Mouse (Mus musculus): ENCODE data around the gene Vmn1r2.
"Not testable (repeated sequence)": the region's sequence is repeated elsewhere in the genome, so short reads cannot be mapped to it uniquely, and the experiment has no call there.

Vmn1r2 gene

DNA sequence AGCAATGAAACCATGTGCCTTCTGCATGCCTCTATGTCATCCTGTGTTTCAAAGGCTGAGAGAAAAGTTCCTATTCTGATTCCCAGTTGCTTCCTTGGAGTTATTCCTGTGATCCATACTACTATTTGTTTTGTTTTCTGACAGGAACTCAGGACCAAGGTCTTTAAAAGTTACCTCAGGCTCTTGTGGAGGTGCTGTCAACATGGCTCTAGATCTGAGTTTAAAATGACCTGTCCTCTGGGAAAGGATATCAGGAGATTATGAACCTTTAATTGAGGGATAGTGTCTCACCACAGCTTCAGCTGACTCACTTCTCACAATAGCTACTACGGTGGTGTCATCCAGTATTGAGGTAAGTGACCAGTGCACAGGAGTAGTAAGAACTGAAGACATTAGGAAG lies at the start of gene Vmn1r2:
Gene Vmn1r2 (plus strand): TSS at position 301 of the 400 bp plus-strand sequence.
- DNase-seq (ENCODE audit: low spot score in 2 of 2), result not testable (repeated sequence)

DNA sequence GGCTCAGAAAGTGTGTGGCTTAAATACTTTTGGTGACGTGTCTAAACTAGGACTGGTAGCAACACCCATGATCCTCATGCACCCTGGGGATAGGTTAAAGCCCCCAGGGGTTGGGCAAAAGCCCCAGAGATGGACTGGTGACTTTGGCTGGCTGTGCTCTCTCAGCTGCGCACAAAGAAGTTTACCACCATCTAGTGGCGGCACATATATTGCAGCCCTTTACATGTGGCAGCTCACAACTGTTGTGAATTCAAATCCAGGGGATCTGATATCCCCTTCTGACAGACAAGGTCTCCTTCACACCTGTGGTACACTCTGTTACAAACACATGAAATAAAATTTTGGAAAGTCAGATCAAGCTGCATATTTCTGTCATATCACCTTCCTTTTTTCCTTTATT lies 19.2 kb upstream of the Vmn1r2 start:
- not testable (repeated sequence) for DNase-seq (ENCODE audit: low spot score in 2 of 2)

- not testable (repeated sequence) for DNase-seq (ENCODE audit: low spot score in 2 of 2)
Measured at GRCm38 (mm10) chr4:3153320-3153719, 13.8 kb upstream of the Vmn1r2 start.

- not testable (repeated sequence) for DNase-seq (ENCODE audit: low spot score in 2 of 2)
Measured at GRCm38 (mm10) chr4:3164429-3164828, 2.7 kb upstream of the Vmn1r2 start.

DNA sequence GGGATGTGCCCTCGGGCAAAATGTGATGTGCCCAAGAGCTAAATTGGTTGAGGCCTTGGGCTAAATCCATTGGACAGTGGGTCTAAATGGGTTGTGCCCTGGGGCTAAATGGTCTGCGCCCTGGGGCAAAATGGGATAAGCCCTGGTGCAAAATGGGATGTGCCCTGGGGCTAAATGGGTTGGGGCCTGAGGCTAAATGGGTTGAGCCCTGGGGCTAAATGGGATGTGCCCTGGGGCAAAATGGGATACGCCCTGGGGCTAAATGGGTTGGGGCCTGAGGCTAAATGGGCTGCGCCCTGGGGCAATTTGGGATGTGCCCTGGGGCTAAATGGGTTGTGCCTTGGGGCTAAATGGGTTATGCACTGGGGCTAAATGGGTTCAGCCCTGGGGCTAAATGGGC lies 2.1 kb upstream of the Vmn1r2 start:
- DNase-seq (ENCODE audit: low spot score in 2 of 2), result no peak

DNA sequence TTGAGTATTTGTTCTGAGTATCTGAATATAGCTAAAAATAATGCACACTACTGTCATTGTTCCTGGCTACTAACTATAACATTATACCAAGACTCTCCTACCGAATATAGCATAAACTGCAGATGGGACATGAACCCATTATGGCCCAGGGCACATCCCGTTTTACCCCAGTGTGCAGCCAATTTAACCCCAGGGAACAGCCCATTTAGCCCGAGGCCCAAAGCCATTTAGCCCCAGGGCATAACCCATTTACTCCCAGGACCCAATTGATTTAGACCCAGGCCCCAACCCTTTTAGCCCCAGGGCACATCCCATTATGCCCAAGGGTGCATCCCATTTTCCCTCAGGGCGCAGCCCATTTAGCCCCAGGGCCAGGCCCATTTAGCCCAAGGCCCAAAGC lies 7.5 kb downstream of the Vmn1r2 start:
- DNase-seq (ENCODE audit: low spot score in 2 of 2), result not testable (repeated sequence)

GRCm38 (mm10) chr4:3175756-3176155 lies 8.6 kb downstream of the Vmn1r2 start:
- DNase-seq (ENCODE audit: low spot score in 2 of 2), result not testable (repeated sequence)

- not testable (repeated sequence) for DNase-seq (ENCODE audit: low spot score in 2 of 2)
Measured at GRCm38 (mm10) chr4:3176195-3176594, 9.1 kb downstream of the Vmn1r2 start.

- DNase-seq (ENCODE audit: low spot score in 2 of 2), result not testable (repeated sequence)
Measured at GRCm38 (mm10) chr4:3176746-3177490, 9.8 kb downstream of the Vmn1r2 start.

GRCm38 (mm10) chr4:3185258-3185657 lies 18.1 kb downstream of the Vmn1r2 start, which contains the start of gene Vmn1r3:
TSS of gene Vmn1r3 (minus strand) at chr4:3185358.
- DNase-seq (ENCODE audit: low spot score in 2 of 2), result not testable (repeated sequence)

DNA sequence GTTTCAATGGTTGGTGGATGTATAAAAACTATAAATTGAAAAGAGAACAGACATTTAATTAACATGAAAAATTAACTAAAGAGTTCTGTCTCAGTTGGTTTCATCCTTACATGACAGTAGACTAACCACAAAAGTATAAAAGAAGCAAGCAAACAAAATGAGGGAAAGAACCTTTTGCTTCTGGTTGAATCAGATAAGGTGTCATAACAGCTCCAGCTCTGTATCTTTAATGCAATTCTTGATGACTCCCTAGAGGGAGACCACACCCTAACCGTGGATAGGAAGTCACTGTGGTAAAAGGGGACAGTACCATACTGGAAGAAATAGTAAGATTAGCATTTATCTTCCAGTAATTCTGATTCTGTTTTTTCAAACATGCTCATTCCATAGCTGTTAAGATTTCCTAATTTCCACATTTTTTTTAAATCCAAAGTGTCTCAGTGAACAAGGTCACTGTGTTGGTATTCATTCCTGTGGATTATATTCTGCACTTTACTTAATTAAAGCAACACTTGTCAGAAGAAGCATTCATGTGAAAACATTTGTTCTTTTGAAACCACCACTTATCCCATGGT lies 42.6 kb downstream of the Vmn1r2 start:
- not testable (repeated sequence) for DNase-seq (ENCODE audit: low spot score in 2 of 2)

GRCm38 (mm10) chr4:3213349-3213748 lies 46.2 kb downstream of the Vmn1r2 start:
- DNase-seq (ENCODE audit: low spot score in 2 of 2), result not testable (repeated sequence)

- not testable (repeated sequence) for DNase-seq (ENCODE audit: low spot score in 2 of 2)
Measured at GRCm38 (mm10) chr4:3216382-3216781, 49.3 kb downstream of the Vmn1r2 start.

All from natural killer cell, adult 2 months (primary cell).